Mouse (Mus musculus) common myeloid progenitor, adult 5-6 weeks (primary cell): ENCODE data around the gene Prm3. TPM values are rescaled to one million over a fixed set of nuclear protein-coding genes. Genes with fewer than 3 reads are reported as not detected.

Source experiments
- ATAC-seq: replicated peaks from 2 replicates; pipeline ENCODE4 v1.8.0; 2016; ENCODE audit warnings: low read depth, mild to moderate bottlenecking, moderate TSS enrichment, inconsistent platforms; ENCODE audit not compliant: poor library complexity, severe bottlenecking
- total RNA-seq: library from RNA; stranded (forward); fragments of 200-1000, 187-1606 nt; gene quantifications from 2 replicates; pipeline ENCODE4 v1.2.3, GENCODE M21; 2017

Gene Prm3
- not detected in 2 replicates for total RNA-seq

GRCm38 (mm10) chr16:10790702-10791101 lies at the start of gene Prm3:
Gene Prm3, minus strand, starts transcription at chr16:10790914.
- ATAC-seq = no peak

- no peak for ATAC-seq
Observed at GRCm38 (mm10) chr16:10840018-10840417, 49.3 kb upstream of the Prm3 start.

GRCm38 (mm10) chr16:10838487-10839245 lies 48.0 kb upstream of the Prm3 start:
- ATAC-seq = peak; percentile 63

GRCm38 (mm10) chr16:10837903-10838302 lies 47.2 kb upstream of the Prm3 start:
- ATAC-seq = peak; percentile 5; the same call in 1 of the 2 replicates

- ATAC-seq = no peak
Observed at GRCm38 (mm10) chr16:10837250-10837649, 46.5 kb upstream of the Prm3 start.

GRCm38 (mm10) chr16:10836388-10836787 lies 45.7 kb upstream of the Prm3 start:
- no peak for ATAC-seq

- peak; percentile 83 for ATAC-seq
Observed at GRCm38 (mm10) chr16:10834911-10835587, 44.3 kb upstream of the Prm3 start, which contains the start of gene Rmi2. Gene Rmi2, plus strand, starts transcription at chr16:10835059.

- ATAC-seq = no peak
Observed at GRCm38 (mm10) chr16:10834542-10834910, 43.8 kb upstream of the Prm3 start.

GRCm38 (mm10) chr16:10828461-10828805 lies 37.7 kb upstream of the Prm3 start:
- no peak for ATAC-seq

- no peak for ATAC-seq
Observed at GRCm38 (mm10) chr16:10827766-10828460, 37.2 kb upstream of the Prm3 start.

- no peak for ATAC-seq
Observed at GRCm38 (mm10) chr16:10827269-10827668, 36.6 kb upstream of the Prm3 start.

GRCm38 (mm10) chr16:10825840-10826239 lies 35.1 kb upstream of the Prm3 start:
- no peak for ATAC-seq

GRCm38 (mm10) chr16:10824536-10824935 lies 33.8 kb upstream of the Prm3 start:
- no peak for ATAC-seq

GRCm38 (mm10) chr16:10821387-10821786 lies 30.7 kb upstream of the Prm3 start:
- ATAC-seq = no peak

GRCm38 (mm10) chr16:10819966-10820365 lies 29.3 kb upstream of the Prm3 start:
- ATAC-seq = no peak

- ATAC-seq = 0 out of 2 replicates have a peak, but pooled peaks have one; percentile 17
Observed at GRCm38 (mm10) chr16:10818579-10819135, 27.9 kb upstream of the Prm3 start.

GRCm38 (mm10) chr16:10814864-10815263 lies 24.1 kb upstream of the Prm3 start:
- ATAC-seq = peak; percentile 85

GRCm38 (mm10) chr16:10813726-10814125 lies 23.0 kb upstream of the Prm3 start:
- no peak for ATAC-seq

- ATAC-seq = peak; percentile 63
Observed at GRCm38 (mm10) chr16:10812865-10813371, 22.2 kb upstream of the Prm3 start, which contains the start of gene Gm11172. Gene Gm11172, plus strand, starts transcription at chr16:10812915.

GRCm38 (mm10) chr16:10810376-10810775 lies 19.7 kb upstream of the Prm3 start:
- ATAC-seq = no peak
